Mouse (Mus musculus) cerebellum, adult (tissue): ENCODE measurements around the gene Ptrh1.

Experiments
- ATAC-seq: cut with Nextera tagmentation; 2 replicates; pipeline ENCODE4 v1.9.2; 2017; ENCODE audit warnings: mild to moderate bottlenecking, moderate library complexity, mixed read lengths; ENCODE audit not compliant: insufficient number of reproducible peaks, low FRiP score, low TSS enrichment

Gene Ptrh1

DNA sequence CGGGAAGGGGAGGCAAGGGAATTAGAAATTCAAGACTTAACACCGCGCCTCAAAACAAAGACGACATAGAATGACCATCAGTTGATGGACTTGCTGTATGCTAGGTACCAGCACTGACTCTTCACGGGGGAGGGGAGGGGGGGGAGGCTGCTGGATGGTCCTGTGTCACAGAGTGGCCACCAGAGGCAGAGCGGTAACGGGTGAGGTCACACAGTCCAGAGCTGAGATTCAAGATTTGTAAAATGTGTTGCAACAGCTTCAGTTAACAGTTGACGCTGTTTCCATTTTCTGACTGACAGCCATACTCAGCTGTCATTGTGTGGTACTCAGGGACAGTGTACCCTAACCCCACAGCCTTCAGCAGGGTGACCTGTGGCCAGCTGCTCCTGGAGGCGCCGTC lies 23.4 kb upstream of the Ptrh1 start:
- no peak for ATAC-seq

DNA sequence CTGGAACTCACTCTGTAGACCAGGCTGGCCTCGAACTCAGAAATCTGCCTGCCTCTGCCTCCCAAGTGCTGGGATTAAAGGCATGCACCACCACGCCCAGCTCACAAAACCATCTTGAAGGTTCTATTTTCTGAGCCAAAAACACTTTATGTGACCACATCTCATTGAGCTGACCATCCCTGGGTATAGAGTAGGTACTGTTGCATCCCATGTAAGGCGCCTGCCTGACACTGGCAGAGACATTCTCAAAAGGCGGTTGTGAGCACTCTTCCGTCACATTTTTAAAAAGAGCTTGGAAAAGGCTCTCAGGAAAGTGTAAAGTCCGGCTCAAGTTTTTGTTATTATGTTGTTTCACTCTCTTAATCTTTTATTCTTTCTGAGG lies 18.9 kb upstream of the Ptrh1 start:
- ATAC-seq: 0 out of 2 replicates have a peak, but pooled peaks have one; percentile 2

DNA sequence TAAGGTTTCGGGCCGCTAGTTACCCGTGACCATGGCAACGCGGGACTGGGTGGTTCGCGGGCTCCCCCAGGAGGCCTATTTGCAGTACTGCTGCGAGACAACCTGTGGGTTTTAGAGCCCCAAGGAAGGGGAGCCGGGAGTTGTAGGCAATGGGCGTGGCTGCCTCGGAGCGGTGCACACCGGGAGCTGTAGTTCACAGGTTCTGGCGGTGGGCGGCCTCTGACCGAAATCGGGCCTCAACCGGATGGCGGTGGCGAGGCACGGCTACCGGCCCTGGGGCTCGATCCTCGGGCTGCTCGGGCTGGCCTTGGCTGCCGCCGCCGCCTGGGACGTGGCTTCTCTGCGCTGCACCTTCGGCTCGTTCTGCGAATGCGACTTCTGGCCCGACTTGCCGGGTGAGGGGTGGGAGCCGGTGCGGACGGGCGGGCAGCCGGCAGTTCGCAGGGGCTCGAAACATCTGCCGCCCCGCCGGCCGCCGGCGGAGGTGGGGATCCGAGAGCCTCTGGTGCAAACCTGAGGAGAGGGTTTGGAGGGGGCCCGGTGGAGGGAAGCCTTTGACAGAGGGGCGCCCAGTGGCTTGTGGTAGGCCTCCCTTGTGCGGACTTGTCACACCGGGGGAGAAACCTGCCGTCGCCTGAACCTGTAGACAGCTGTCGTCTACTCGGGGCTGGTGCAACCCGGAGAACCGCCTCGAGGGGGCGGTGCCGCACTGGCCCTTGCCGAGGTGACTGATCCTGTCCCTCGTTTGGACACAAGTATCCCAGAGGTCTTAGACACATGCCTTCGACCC lies 18.3 kb upstream of the Ptrh1 start, which contains the start of gene Tor2a:
Tor2a (plus strand) TSS at position 179 of the 790 bp plus-strand sequence.
- ATAC-seq: peak; percentile 92

DNA sequence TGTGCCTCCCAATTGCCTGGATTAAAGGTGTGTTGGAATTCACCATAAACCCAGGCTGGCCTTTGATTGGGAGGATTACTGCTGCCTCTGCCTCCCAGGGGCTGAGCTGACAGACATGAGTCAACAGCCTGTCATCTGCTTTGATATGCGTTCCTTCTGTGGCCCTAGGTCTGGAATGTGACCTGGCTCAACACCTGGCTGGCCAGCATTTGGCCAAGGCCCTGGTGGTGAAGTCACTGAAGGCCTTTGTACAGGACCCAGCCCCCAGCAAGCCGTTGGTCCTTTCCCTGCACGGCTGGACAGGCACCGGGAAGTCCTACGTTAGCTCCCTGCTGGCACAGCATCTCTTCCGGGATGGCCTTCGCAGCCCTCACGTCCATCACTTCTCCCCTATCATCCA lies 17.1 kb upstream of the Ptrh1 start:
- no peak for ATAC-seq

DNA sequence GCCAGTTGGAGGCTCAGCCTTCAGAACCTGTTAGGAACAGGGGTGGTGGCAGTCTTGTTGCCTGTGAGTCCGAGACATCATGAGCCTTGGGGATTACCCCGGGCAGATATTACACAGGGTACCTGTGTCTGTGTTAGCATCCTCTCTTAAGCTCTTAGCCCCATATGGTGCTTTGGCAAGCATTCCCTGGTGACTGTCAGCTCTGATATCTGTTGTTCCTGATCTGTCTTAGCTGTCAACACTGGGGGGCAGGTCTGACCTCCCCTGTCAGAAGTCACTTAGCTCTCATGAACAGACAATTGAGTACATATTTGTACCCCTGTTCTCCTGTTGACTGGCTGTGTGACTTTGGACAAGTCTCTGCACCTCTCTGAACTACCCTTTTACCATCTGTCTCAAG lies 16.6 kb upstream of the Ptrh1 start:
- ATAC-seq: no peak

DNA sequence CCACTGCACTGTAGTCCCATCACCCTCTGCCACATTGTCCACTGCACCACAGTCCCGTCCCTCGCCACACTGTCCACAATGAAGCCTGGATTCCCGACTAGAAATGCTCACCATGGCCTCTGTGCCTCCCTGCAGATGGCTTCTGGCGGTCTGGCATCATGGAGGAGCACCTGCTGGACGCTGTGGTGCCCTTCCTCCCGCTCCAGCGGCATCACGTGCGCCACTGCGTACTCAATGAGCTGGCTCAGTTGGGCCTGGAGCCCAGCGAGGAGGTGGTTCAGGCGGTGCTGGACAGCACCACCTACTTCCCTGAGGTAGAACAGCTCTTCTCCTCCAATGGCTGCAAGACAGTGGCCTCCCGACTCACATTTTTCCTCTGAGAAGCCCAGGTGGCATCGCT lies 14.2 kb upstream of the Ptrh1 start:
- ATAC-seq: no peak

DNA sequence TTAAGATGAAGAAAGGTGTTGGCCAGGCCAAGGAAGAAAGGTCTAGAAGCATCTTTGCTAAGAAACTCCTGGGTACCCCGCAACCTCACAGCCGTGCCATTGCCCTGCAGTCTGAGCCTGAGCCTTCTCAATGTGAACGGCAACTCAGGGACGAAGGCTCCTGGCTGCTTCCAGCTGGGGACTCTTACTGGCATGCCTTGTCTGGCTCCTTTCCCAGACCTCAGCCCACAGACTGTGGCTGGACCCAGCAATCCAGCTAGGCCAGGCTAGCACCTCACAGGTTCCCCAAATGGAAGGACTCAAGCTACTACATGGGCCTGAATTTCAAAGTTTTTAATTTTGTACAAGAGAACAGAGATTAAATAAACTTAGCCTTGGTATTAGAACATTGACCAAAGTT lies 13.7 kb upstream of the Ptrh1 start:
- ATAC-seq: no peak

DNA sequence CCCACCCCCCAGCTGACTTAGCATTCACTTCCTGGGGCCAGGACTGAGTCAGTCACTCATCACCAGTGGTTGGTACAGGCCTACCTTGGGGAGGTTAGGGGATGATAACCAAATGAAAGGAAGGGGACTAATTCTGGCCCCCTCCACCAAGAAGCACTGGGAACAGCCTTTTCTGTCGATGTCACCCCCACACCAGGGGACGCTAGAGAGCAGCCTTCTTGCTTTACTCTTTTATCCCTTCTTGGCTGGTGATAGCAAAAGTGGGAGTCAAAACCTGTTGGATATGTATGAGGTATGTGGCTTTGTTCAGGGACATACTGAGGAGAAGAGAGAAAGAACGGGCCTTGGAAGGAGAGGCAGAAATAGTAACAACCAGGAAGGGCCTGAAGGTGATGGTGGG lies 12.2 kb upstream of the Ptrh1 start:
- ATAC-seq: no peak

DNA sequence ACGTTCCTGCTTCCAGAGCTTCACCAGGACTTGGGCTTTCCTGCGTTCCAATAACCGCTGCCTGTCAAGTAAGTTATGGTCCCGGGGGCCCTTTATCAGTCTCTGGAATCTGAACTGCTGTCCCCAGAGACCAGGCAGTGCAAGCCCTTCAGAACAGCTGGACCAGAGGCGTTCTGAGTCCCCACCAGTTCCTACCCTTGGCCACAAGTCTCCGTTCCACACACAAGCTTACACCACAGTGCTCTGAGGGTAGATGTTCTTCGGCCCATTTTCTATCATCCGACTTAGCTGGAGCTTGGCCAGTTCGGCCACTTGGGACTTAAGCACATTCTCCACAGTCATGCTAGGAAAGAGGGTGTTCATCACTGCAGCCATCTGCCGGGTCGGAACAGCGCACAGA lies 8.3 kb upstream of the Ptrh1 start:
- no peak for ATAC-seq

DNA sequence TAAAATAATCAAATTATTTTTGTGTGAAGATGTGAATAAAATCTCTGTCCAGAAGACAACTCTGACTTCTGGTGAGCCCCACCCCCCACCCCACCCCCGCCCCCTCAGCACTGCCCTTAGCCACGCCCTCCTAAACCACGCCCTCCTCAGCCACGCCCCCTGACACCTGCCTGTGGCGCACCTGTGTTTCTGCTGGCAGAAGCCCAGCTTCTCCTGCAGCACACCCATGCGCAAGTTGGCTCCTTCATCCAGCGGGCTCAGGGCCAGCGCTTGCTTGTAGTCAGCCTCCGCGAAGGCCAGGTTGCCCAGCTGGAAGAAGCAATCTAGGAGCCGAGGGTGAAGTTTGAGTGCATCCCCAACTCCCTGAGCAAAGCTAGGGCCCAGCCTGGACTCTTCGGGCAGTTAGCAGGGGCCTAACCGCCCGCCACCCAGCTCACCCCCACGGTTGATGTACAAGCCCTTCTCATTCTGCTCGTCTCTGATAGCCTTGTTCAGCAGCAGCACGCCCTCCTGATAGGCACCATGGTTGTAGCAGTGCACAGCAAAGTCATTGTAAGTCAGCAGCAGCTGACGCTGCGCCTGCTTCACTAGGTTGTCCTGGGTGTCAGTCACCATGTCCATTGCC lies 6.8 kb upstream of the Ptrh1 start:
- ATAC-seq: no peak

DNA sequence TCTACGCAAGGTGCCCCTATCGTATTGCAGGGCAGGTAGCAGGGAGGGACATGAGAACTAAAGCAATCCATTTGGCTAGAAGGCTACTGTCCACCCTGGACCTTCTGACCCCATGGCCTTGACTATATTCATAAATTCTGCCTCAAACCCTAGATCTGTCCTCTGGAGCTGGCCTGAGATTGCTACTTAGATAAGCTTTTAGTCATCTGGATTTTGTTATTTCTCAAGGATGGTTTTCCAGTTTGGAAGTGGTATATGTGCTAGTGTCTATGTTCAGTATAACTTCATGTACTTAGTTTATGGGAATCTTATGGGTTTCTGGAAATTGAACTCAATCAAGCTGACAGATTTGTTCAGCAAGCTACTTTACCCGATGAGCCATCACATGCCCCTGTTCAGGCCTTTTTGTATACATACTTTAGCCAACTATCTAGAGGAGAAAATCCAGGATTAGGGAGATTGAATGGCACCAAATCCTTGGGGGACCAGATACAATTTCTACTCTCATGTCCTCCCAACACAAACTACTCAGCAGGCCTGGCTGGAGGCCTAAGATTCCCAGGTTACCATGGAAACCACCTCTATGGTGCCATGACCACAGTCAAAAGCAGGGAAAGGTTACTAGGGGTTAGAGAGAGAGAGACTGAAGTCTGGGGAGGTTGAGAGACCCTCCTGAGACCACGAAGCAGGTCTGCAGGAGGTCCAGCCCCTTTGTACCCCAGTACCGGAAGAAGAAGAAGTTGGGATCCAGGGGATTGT lies 6.1 kb upstream of the Ptrh1 start:
- ATAC-seq: no peak

DNA sequence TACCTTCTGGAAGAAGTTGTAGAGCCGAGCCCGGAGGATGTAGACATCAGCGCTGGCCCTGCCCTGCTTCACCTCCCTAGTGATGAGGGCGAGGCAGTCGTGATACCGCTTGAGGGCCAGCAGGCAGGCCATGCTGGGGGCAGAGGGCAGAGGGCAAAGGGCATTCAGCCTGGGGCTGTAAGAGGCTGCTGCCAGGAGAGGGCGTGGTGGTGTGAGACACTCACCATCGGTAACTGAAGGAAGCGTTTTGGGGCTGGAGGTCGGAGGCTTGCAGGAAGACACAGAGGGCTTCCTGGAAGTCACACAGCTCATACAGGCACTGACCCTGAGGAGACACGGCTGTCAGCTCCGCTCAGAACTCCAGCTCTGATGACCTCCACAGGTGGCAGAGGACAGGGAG lies 3.7 kb upstream of the Ptrh1 start:
- no peak for ATAC-seq

DNA sequence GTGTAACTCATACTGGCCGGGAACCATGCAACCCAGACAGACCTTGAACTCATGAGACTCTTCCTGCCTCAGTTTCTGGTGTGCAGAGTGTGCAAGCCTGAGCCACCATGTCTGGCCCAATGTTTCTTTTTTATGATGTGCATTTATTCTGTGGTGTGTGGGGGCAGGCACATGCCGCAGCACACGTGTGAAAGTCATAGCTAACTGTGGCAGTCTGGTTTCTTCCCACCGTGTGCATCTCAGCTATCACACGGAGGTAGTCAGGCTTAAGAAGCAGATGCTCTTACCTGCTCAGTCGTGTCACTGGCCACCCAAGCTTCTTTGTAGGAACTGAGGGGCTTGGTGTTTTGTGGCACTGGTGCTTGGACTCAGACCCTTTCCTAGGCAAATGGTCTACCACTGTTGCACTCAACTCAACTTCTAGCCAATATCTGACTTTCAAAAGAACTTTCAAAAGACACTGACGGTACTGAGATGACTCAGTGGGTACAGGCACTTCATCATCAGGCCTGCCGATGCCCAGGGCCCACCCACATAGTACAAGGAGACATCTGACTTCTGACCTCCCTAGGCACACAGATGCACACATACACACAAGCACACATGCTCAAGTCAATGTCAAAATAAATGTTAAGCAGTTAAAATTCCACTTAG lies 2.8 kb upstream of the Ptrh1 start:
- ATAC-seq: no peak

DNA sequence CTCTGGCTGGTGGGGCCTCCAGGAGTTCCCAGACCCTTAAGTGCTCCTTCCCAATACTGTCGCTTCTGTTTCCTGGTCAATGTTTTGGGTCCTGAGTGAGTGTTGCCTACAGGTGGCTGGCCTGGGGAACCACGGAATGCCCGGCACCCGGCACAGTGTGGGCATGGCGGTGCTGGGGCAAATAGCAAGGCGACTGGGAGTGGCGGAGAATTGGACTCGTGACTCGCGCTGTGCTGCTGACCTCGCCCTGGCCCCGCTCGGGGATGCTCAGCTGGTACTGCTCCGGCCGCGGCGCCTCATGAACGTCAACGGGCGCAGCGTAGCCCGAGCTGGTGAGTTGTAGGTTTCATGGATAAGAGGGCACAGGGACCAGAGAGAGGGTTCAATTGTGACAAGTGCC lies 606 bp downstream of the Ptrh1 start:
- ATAC-seq: no peak

DNA sequence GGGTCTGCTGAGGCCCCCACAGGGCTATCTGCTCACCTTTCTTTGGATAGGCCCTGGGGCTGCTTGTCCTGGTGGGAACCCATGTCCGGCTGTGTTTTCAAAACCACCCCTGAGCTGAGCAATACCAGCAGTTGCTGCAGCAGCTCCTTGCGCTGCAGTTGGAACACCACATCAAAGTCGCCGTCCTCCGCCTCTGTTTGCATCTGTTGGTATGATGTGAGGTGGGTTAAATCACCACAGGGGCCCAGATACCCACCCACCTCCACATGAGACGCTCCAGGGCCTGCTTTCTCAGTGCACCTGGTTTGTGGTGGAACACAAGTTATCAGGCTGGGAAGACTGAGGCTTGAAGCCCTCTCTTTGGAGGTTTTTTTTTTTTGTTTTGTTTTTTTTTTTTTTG lies 2.5 kb downstream of the Ptrh1 start:
- ATAC-seq: no peak

DNA sequence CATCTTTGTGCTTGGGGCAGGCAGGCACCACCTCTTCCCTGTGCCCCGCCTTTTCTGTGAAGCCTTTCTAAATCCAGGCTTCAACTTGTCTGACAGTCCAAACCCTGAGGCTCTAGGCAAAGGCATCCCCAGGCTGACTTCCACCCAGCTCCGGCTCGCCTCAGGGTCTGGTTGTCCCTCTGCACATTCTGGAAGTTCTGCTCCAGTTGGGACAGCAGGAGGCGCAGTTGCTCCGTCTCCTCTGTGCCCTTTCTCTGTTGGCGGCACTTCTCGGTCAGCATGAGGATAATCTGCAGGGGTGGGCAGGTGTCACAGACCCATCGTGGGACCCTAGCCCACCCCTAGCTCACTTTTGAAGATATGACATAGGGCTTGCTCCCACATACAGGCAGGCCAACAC lies 3.5 kb downstream of the Ptrh1 start:
- ATAC-seq: no peak

DNA sequence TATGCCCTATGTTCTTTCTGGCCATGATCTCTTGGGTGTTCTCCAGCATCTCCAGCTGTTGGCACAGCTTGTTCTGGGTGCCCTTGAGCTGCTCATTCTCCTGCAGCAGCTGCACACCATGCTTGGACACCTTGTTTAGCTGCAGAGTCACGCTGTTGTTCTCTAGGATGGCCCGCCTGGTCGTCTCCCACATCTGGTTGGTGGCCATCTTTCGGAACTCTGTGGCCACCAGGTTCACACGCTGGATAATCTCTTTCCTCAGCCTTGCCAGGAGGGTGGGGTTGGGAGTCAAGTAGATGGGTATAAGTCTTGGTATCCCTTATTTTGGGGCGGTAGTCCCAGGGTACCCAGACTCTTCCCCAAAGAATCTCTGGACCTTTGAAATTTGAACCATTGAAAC lies 4.1 kb downstream of the Ptrh1 start:
- ATAC-seq: no peak

DNA sequence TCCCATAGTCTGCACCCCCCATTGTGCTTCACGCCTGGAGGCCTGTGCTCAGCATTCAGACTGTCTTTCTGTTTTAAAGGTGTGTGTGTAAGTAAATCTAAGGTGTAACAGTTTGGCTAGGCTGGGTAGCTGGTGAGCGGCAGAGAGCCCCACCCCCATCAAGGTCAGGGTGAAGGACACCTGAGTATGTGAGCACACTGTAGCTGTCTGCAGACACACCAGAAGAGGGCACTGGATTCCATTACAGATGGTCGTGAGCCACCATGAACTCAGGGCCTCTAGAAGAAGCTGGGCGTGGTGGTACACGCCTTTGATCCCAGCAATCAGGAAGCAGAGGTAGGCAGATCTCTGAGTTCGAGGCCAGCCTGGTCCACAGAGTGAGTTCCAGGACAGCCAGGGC lies 6.1 kb downstream of the Ptrh1 start:
- no peak for ATAC-seq

DNA sequence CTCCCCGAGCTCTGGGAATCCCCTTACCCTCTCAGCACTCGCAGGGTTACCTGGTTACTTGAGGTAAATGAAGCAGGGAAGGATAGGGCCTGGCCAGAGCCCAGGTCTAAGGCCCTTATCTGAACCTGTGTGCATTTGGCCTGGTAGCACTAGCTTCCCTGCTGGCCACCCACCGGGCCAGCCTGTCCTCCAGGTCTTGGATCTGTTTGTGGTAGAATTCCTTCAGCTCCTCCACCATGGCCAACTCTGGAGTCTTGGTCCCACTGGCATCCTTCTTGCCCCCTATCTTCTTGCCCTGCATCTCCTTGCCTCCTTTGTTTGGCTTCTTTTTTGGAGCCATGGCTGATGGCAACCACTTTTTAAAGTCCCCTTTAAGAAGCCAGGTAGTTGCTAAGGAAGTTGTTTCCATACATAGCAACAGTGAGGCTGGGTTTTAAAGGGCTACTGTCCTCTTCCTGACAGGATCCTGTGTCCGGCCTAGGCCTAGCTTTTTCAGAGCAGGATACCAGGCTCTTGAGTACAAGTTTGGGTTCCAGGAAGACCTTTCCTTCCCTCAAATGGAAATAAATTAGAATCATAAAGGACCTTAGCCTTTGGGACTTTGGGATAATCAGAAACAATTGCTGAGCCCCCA lies 8.6 kb downstream of the Ptrh1 start, which contains the start of gene Cfap157:
Cfap157 (minus strand) TSS at position 381 of the 634 bp plus-strand sequence.
- no peak for ATAC-seq

DNA sequence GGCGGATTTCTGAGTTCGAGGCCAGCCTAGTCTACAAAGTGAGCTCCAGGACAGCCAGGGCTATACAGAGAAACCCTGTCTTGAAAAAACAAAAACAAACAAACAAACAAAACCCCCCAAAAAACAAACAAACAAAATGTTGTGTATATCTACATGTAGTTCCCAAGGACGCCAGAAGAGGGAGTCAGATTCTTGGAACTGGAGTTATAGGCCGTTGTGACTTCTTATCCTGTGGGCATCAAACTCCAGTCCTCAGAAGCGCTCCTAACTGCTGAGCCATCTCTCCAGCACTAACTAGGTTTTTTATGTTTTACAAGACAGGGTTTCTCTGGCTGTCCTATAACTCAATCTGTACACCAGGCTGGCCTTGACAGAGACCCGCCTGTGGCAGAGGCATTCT lies 11.6 kb downstream of the Ptrh1 start:
- ATAC-seq: no peak
